Comparison of ENCODE assay signal across 8 mouse cellular contexts in the genomic region with DNA sequence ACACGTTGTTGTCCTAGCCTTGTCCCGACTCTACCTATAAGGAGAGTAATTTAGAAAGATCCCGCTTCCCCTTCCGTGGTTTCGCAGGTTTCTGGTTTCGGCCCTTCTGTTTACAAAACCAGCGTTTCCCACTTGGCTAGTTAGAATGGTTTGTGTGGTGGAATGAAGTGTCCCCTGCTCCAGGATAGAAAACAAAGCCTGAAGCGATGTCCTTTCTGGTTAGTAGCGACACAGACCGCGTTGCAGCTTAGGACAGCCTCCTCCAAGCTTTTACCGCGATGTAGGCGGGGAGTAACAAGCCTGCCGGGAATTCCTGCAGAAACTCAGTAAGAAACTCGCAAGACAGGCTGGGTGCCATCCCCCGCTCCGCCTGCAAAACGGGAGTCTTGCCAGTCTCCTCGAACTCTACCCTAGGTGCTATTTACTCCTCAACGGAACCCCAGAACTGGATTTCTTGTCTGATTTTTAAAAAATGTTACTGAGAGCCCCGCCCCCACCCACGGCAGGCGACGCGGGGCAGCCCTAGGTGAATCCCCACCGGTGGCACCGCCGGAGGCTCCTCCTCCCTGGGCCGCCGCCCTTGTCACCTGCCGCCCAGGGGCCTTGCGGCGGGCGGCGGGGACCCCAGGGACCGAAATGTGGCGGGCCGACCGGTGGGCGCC. TPM values are rescaled to one million over a fixed set of nuclear protein-coding genes. Genes with fewer than 3 reads are reported as not detected.
DNase-seq lines count a peak whose midpoint lies in the region; ATAC-seq and TF ChIP-seq lines count a peak whose summit lies in the region.

Ifnlr1 (plus strand) TSS at position 382 of the 662 bp plus-strand sequence.

- TF ChIP-seq POLR2A in testis, adult 2 months (IDR thresholded peaks at IDR 0.05; ENCODE audit: control insufficient read depth, low read depth, low read length) = no peak

- WGBS in hindbrain, embryonic 12.5 days = 1% methylated on average over 41 of the region's 41 CpGs

- H3K27me3 ChIP-seq in testis, adult 2 months (ENCODE audit: control insufficient read depth, insufficient read depth, low read length) = peaks cover 15% of the 10 kb centered on the region
- peaks cover 58% of the 10 kb centered on the region for H3K27me3 ChIP-seq in hindbrain, embryonic 12.5 days

- peak within 1 kb of the TSS; percentile 97 for H3K4me2 ChIP-seq in hindbrain, embryonic 12.5 days (replicated peaks)

- no peaks in the 10 kb centered on the region for H3K9me3 ChIP-seq in hindbrain, embryonic 12.5 days (replicated peaks)

- no peak for TF ChIP-seq CTCF in testis, adult 2 months (IDR thresholded peaks at IDR 0.05; ENCODE audit: control insufficient read depth, insufficient read depth, insufficient replicate concordance, low read depth, low read length)

- H3K4me3 ChIP-seq in testis, adult 2 months (ENCODE audit: control insufficient read depth, low read depth, low read length) = peak within 1 kb of the TSS; percentile 68
- H3K4me3 ChIP-seq in hindbrain, embryonic 12.5 days = peak within 1 kb of the TSS; percentile 51

- H3K27ac ChIP-seq in testis, adult 2 months (ENCODE audit: control insufficient read depth, insufficient read depth, low read depth, low read length) = no peak within 1 kb of the TSS; the same call in 1 of the 2 replicates
- H3K27ac ChIP-seq in hindbrain, embryonic 12.5 days = no peak within 1 kb of the TSS

- no peaks in the 10 kb centered on the region for H3K36me3 ChIP-seq in testis, adult 2 months (ENCODE audit: control insufficient read depth, insufficient read depth, low read length)
- H3K36me3 ChIP-seq in hindbrain, embryonic 12.5 days = no peaks in the 10 kb centered on the region

- H3K9ac ChIP-seq in hindbrain, embryonic 12.5 days = peak within 1 kb of the TSS; percentile 66

- peaks cover 15% of the 10 kb centered on the region for H3K4me1 ChIP-seq in testis, adult 2 months (ENCODE audit: control insufficient read depth, insufficient read depth, low read length)
- H3K4me1 ChIP-seq in hindbrain, embryonic 12.5 days = peaks cover 16% of the 10 kb centered on the region

- DNase-seq in testis, postnatal 14 days (ENCODE audit: low spot score) = no peak
- peak; percentile 74 for DNase-seq in fat pad, adult 2 months (ENCODE audit: extremely low read depth, low read depth, low spot score)
- peak; percentile 11 to 17 for DNase-seq in layer of hippocampus, postnatal 25 days (ENCODE audit: extremely low spot score in 1 of 2, low spot score in 1 of 2)
- DNase-seq in lung, postnatal 4 days = peak; percentile 57 to 61
- DNase-seq in right cerebral cortex, postnatal 10 days (ENCODE audit: low spot score in 2 of 2) = peak; percentile 51 to 65
- no peak for DNase-seq in thymus, postnatal 25 days

- ATAC-seq in hindbrain, embryonic 12.5 days (ENCODE audit: low FRiP score) = no peak

RNA-seq across cellular contexts. Expression of gene Ifnlr1, which starts in this region (rescaled TPM):
- 0.43 and 0.67 TPM in 2 replicates for polyA plus RNA-seq in testis, adult 2 months (2012; rRNA removed)
- polyA plus RNA-seq in hindbrain, embryonic 12.5 days (2016; fragmentation: Nextera tagmentation; extraction: Ambion mirVana) = 0.42 and 0.65 TPM in 2 replicates
- under 1 TPM; 0.21 to 0.30 TPM for total RNA-seq in layer of hippocampus, postnatal 25 days (2021)

Comparison
In these comparisons a context has a peak if more than half of its experiments do, and no peak if none do; other contexts are left out.
1. Peak in DNase-seq in layer of hippocampus, postnatal 25 days; RNA of the gene not detected or under 1 TPM.
2. DNase-seq: peak in fat pad, adult 2 months (single experiment), lung, postnatal 4 days (2 of 2) and right cerebral cortex, postnatal 10 days (2 of 2); none in testis, postnatal 14 days (single experiment) and thymus, postnatal 25 days (single experiment).